Mouse (Mus musculus): ENCODE results near the gene Pde4c. TPM values are rescaled to one million over a fixed set of nuclear protein-coding genes. Genes with fewer than 3 reads are reported as not detected.
A peak's percentile ranks its signal among the peaks of the same experiment; 100 is the strongest.

The Pde4c gene
- total RNA-seq (2021) = 1 to 10 TPM in 1 of 2 experiments, under 1 TPM in 1; 0.89 to 2.0 TPM

- intact Hi-C loops (cut with DNase I) = no loop called here
Observed at GRCm38 (mm10) chr8:70723486-70724210, at the start of gene Pde4c. Gene Pde4c, plus strand, starts transcription at chr8:70723720.

GRCm38 (mm10) chr8:70674109-70674508, 49.4 kb upstream of the Pde4c start:
- intact Hi-C loops (cut with DNase I) = no loop called here
- no peak for DNase-seq (ENCODE audit: low spot score in 2 of 2)

More at GRCm38 (mm10) chr8:70723486-70724210, at the start of gene Pde4c:
- no peak for DNase-seq (ENCODE audit: low spot score in 2 of 2)

GRCm38 (mm10) chr8:70674716-70675115, 48.8 kb upstream of the Pde4c start:
- no peak for DNase-seq (ENCODE audit: low spot score in 2 of 2)
- intact Hi-C loops (cut with DNase I) = no loop called here

GRCm38 (mm10) chr8:70675336-70675735, 48.2 kb upstream of the Pde4c start:
- intact Hi-C loops (cut with DNase I) = no loop called here
- DNase-seq (ENCODE audit: low spot score in 2 of 2) = no peak

DNA sequence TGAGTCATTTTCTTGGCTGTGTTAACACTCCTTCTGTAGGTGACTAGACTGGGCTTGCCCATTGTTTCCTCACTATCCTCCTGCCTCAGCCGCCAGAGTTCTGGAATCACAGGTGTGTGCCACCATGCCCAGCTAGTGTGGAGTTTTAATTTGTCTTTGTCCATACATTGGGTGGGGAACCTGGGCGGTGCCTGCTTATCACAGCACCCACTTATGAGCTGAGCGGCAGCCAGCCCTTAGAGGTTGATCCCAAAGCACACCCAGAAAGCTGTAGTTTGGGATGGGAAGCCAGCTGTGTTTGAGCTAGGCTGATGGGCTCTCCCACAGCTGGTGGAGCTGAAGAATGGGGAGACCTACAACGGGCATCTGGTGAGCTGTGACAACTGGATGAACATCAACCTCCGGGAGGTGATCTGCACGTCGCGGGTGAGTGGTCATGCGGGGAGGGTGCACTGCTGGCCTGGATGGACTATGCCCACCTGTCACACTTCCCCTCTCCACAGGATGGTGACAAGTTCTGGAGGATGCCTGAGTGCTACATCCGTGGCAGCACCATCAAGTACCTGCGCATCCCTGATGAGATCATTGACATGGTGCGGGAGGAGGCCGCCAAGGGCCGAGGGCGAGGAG, 46.0 kb upstream of the Pde4c start:
- intact Hi-C loops (cut with DNase I) = no loop called here

DNA sequence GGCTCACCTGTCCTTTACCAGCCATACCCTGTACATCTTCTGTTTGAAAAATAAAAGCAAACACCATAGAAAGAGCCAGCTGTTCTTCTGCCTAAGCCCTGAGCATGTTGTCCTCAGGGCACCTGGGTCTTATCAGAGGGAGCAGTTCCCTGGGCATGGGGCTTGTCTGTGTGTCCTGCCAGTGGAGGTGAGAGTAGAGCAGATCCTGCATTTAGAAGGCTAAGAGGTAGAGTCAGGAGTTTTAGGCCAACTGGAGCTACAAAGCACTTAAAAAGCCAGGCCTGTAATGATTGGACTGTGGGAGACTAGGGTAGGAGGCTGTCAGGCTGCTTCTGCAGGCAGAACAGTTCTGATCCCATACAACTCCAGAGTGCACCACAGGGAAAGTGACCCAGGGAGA, 44.8 kb upstream of the Pde4c start:
- intact Hi-C loops (cut with DNase I) = no loop called here
- no peak for DNase-seq (ENCODE audit: low spot score in 2 of 2)

More for the DNA sequence above, 46.0 kb upstream of the Pde4c start:
- DNase-seq (ENCODE audit: low spot score in 2 of 2) = no peak

GRCm38 (mm10) chr8:70679404-70679803, 44.1 kb upstream of the Pde4c start:
- intact Hi-C loops (cut with DNase I) = no loop called here
- no peak for DNase-seq (ENCODE audit: low spot score in 2 of 2)

DNA sequence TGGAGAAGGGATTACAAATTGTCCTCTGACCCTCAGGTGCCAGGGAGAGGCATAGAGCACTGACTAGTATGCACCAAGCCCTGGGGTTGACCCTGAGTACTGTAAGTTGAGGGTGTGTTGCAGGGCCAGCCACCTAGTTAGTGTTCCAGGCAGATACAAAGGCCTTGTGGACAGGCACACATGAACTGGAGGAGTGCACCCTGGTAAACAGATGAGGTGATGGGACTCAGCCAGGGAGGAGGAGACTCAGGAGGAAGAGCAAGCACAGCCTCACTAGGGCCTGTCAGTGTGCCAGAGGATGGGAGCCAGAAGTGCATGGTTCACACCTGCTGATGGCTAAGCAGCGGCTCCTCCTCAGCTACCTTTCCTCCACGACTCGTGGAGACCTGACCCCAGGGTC, 43.5 kb upstream of the Pde4c start:
- no peak for DNase-seq (ENCODE audit: low spot score in 2 of 2)
- intact Hi-C loops (cut with DNase I) = no loop called here

- DNase-seq (ENCODE audit: low spot score in 2 of 2) = no peak
- intact Hi-C loops (cut with DNase I) = no loop called here
Observed at GRCm38 (mm10) chr8:70681410-70681809, 42.1 kb upstream of the Pde4c start.

- intact Hi-C loops (cut with DNase I) = no loop called here
- DNase-seq (ENCODE audit: low spot score in 2 of 2) = peak; percentile 69 to 73
Observed at GRCm38 (mm10) chr8:70682193-70682592, 41.3 kb upstream of the Pde4c start.

GRCm38 (mm10) chr8:70682692-70683091, 40.8 kb upstream of the Pde4c start:
- intact Hi-C loops (cut with DNase I) = no loop called here
- DNase-seq (ENCODE audit: low spot score in 2 of 2) = no peak

- intact Hi-C loops (cut with DNase I) = no loop called here
- peak; percentile 82 to 87 for DNase-seq (ENCODE audit: low spot score in 2 of 2)
Observed at GRCm38 (mm10) chr8:70684291-70684690, 39.2 kb upstream of the Pde4c start.

GRCm38 (mm10) chr8:70687576-70687975, 35.9 kb upstream of the Pde4c start:
- no peak for DNase-seq (ENCODE audit: low spot score in 2 of 2)
- intact Hi-C loops (cut with DNase I) = no loop called here

GRCm38 (mm10) chr8:70688136-70688535, 35.4 kb upstream of the Pde4c start:
- DNase-seq (ENCODE audit: low spot score in 2 of 2) = no peak
- intact Hi-C loops (cut with DNase I) = no loop called here

GRCm38 (mm10) chr8:70689892-70690390, 33.6 kb upstream of the Pde4c start:
- DNase-seq (ENCODE audit: low spot score in 2 of 2) = no peak
- intact Hi-C loops (cut with DNase I) = no loop called here

DNA sequence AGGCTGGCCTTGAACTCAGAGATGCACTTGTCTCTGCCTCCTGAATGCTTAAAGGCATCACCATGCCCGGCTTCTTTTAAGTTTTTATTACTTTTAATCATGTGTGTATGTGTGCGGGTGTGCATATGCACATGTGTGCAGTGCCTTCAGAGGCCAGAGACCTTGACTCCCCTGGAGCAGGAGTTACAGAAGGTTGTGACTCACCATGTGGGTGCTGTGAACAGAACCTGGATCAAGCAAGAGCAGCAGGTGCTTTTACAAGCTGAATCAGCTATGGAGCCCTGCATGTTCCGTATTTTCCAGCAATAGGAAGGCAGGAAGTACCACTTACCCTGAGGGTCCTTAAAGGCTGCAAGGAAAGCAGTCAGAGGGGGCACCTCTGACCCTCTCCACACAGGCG, 32.3 kb upstream of the Pde4c start:
- intact Hi-C loops (cut with DNase I) = no loop called here
- DNase-seq (ENCODE audit: low spot score in 2 of 2) = no peak

DNA sequence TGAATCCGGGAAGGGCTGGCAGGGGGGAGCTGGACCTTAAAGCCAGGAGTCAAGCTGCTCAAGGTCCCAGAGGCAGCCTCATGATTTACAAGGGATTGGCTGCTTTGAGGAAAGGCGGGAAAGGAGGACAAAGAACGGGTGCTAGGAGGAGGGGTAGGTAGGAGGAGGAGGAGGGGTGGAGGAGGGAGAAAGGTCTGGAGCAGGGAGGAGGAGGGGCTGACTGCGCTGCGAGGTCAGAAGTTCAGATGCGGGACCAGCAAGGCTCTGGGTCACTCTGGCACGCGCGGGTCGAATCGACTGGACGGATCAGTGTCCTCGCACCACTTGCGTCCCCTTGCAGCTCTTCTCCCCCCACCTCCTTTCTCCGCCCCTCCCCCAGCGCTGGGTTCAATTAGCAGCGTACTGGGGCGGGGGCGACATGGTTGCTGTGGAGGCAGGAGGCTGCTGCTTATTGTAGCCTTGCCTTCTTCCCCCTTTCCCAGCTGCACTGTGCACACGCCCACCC, 31.7 kb upstream of the Pde4c start:
- no peak for DNase-seq (ENCODE audit: low spot score in 2 of 2)
- intact Hi-C loops (cut with DNase I) = no loop called here

GRCm38 (mm10) chr8:70693636-70694035, 29.9 kb upstream of the Pde4c start:
- intact Hi-C loops (cut with DNase I) = no loop called here
- DNase-seq (ENCODE audit: low spot score in 2 of 2) = no peak

DNA sequence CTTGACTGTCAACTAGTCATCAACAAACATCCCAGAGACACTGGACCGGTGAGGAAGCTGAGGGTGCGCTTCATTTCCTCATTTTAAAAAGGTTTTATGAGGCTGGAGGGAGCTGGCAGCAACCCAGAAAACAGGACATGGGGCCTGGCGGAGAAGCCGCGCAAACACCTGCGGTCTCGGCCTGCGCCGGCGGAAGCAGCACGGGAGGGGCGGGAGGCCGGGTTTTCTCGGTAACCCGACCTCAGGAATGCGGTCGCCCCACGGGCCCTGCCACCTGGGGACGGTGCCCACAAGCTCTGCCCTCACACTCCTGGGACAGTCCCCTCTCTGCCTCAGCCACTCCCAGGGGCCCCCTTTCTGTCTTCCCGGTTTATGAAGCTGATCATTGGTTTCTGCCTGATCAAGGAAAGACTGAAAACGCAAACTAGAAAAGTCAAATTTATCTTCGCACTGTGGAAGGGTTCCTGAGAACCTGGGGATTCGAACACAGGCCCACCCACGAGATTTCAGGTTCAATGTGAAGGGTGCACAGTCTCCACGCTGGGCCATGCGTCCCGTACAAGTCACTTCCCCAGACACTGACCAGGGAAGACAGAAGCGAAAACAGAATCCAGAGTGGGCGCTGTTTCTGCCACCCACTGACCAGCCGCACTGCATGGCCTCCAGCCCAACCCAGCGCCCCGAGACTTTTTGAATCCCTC, 28.1 kb upstream of the Pde4c start:
- no peak for DNase-seq (ENCODE audit: low spot score in 2 of 2)
- intact Hi-C loops (cut with DNase I) = no loop called here

Data from left cerebral cortex, postnatal 36 days (tissue).